Mouse (Mus musculus): ENCODE measurements around the gene Wdr66.

- TF ChIP-seq CTCF (IDR thresholded peaks at IDR 0.05) (no peak), POLR2A (IDR thresholded peaks at IDR 0.05; ENCODE audit: insufficient read depth, low read depth, low read length) (no peak), EP300 (IDR thresholded peaks at IDR 0.05; ENCODE audit: insufficient read depth, low read depth, low read length) (no peak)
Measured at GRCm38 (mm10) chr5:123347985-123348384, 96.1 kb downstream of the Wdr66 start.
